Mouse (Mus musculus) stomach, embryonic 14.5 days (tissue): ENCODE data around the gene Gfpt2. TPM values are rescaled to one million over a fixed set of nuclear protein-coding genes. Genes with fewer than 3 reads are reported as not detected.

Experiments
- ATAC-seq: fragments of 200-750 bp; cut with Nextera tagmentation; 2 replicates; pipeline ENCODE4 v1.8.0; 2017; ENCODE audit warnings: low read depth, moderate TSS enrichment; ENCODE audit not compliant: insufficient number of reproducible peaks, insufficient read depth, low FRiP score
- H3K27ac ChIP-seq: fragments of 300-500 bp; sonication (generic); 2 replicates; pipeline ENCODE4 v1.5.1; 2014; ENCODE audit warnings: mild to moderate bottlenecking, low read length, moderate library complexity, mixed read lengths
- H3K27me3 ChIP-seq: fragments of 300-500 bp; sonication (generic); 2 replicates; pipeline ENCODE4 v1.6.1; 2014; ENCODE audit warnings: low read length, control low read depth, mixed read lengths; ENCODE audit not compliant: control insufficient read depth, insufficient read depth
- H3K36me3 ChIP-seq: fragments of 300-500 bp; sonication (generic); 2 replicates; pipeline ENCODE4 v1.6.1; 2014; ENCODE audit warnings: mild to moderate bottlenecking, control low read depth, low read length, moderate library complexity, mixed read lengths; ENCODE audit not compliant: control insufficient read depth, insufficient read depth
- H3K4me1 ChIP-seq: fragments of 300-500 bp; sonication (generic); 2 replicates; pipeline ENCODE4 v1.6.1; 2014; ENCODE audit warnings: low read length, control low read depth, mixed read lengths; ENCODE audit not compliant: control insufficient read depth, insufficient read depth
- H3K4me2 ChIP-seq: fragments of 300-500 bp; sonication (generic); replicated peaks from 2 replicates; pipeline ENCODE4 v1.6.1; 2014; ENCODE audit warnings: low read depth, low read length, control low read depth
- H3K4me3 ChIP-seq: fragments of 300-500 bp; sonication (generic); 2 replicates; pipeline ENCODE4 v1.5.1; 2014; ENCODE audit warnings: low read depth, low read length, control low read depth
- H3K9ac ChIP-seq: fragments of 300-500 bp; sonication (generic); replicated peaks from 2 replicates; pipeline ENCODE4 v1.6.1; 2014; ENCODE audit warnings: low read depth, mild to moderate bottlenecking, control low read depth, low read length, moderate library complexity, mixed read lengths
- H3K9me3 ChIP-seq: fragments of 300-500 bp; sonication (generic); 2 replicates; pipeline ENCODE4 v1.6.1; 2016; ENCODE audit warnings: low read depth, low read length, control low read depth; ENCODE audit not compliant: control insufficient read depth
- WGBS: fragments of 180-500 bp; shearing (Covaris S2); extraction: QIAGEN DNeasy Blood & Tissue Kit; methylation state at CpG from one replicate; pipeline ENCODE4 v1.1.7; 2014; 5-methylcytosine and 5-hydroxymethylcytosine counted together
- polyA plus RNA-seq: library from polyadenylated mRNA; unstranded; fragments of >200 nt; fragmentation: Nextera tagmentation; extraction: Ambion mirVana; gene quantifications from 2 replicates; pipeline ENCODE4 v1.2.1, GENCODE M21; 2014

The Gfpt2 gene
- polyA plus RNA-seq, 1 experiment from 2014 or later = 10.5 TPM

GRCm38 (mm10) chr11:49821546-49821945 lies 27.6 kb downstream of the Gfpt2 start:
- Histone ChIP-seq H3K9ac (no peak overlapping the region), H3K27ac (no peak overlapping the region), H3K9me3 (no peaks in the 10 kb centered on the region), H3K4me1 (no peaks in the 10 kb centered on the region), H3K4me3 (no peak overlapping the region), H3K36me3 (no peaks in the 10 kb centered on the region; the same call in 1 of the 2 replicates), H3K27me3 (no peaks in the 10 kb centered on the region), H3K4me2 (no peak overlapping the region)
- ATAC-seq = no peak
- 78% methylated on average over 2 of the region's 2 CpGs for WGBS

GRCm38 (mm10) chr11:49822337-49822736 lies 28.4 kb downstream of the Gfpt2 start:
- Histone ChIP-seq H3K9me3 (no peaks in the 10 kb centered on the region), H3K27ac (no peak overlapping the region), H3K4me2 (no peak overlapping the region), H3K27me3 (no peaks in the 10 kb centered on the region), H3K9ac (no peak overlapping the region), H3K4me1 (no peaks in the 10 kb centered on the region), H3K4me3 (no peak overlapping the region), H3K36me3 (no peaks in the 10 kb centered on the region; the same call in 1 of the 2 replicates)
- whole genome bisulfite sequencing = 84% methylated on average over 2 of the region's 2 CpGs
- no peak for ATAC-seq

GRCm38 (mm10) chr11:49824896-49825295 lies 30.9 kb downstream of the Gfpt2 start:
- WGBS = 53% methylated on average over 2 of the region's 2 CpGs
- H3K36me3 ChIP-seq = no peaks in the 10 kb centered on the region
- no peak for ATAC-seq

GRCm38 (mm10) chr11:49827243-49827642 lies 33.3 kb downstream of the Gfpt2 start:
- WGBS = 28% methylated on average over 6 of the region's 6 CpGs
- Histone ChIP-seq H3K27me3 (no peaks in the 10 kb centered on the region), H3K9ac (no peak overlapping the region), H3K4me3 (no peak overlapping the region), H3K27ac (no peak overlapping the region), H3K36me3 (no peaks in the 10 kb centered on the region), H3K4me2 (no peak overlapping the region), H3K4me1 (0 out of 2 replicates have a peak, but pooled peaks cover 5% of the 10 kb centered on the region), H3K9me3 (no peaks in the 10 kb centered on the region)
- ATAC-seq = no peak

More at GRCm38 (mm10) chr11:49824896-49825295, 30.9 kb downstream of the Gfpt2 start:
- H3K4me2 ChIP-seq = no peak overlapping the region
- H3K9ac ChIP-seq = no peak overlapping the region
- no peaks in the 10 kb centered on the region for H3K27me3 ChIP-seq
- H3K27ac ChIP-seq = no peak overlapping the region
- H3K4me1 ChIP-seq = 0 out of 2 replicates have a peak, but pooled peaks cover 4% of the 10 kb centered on the region
- no peak overlapping the region for H3K4me3 ChIP-seq
- no peaks in the 10 kb centered on the region for H3K9me3 ChIP-seq

- Histone ChIP-seq H3K9me3 (no peaks in the 10 kb centered on the region), H3K4me3 (no peak overlapping the region), H3K36me3 (no peaks in the 10 kb centered on the region), H3K4me1 (0 out of 2 replicates have a peak, but pooled peaks cover 5% of the 10 kb centered on the region), H3K27ac (peak overlapping the region; percentile 76), H3K27me3 (no peaks in the 10 kb centered on the region), H3K9ac (no peak overlapping the region), H3K4me2 (0 out of 2 replicates have a peak overlapping the region, but pooled peaks have one; percentile 2)
- 36% methylated on average over 7 of the region's 7 CpGs for WGBS
- peak; percentile 24; the same call in 1 of the 2 replicates for ATAC-seq
Measured at GRCm38 (mm10) chr11:49829176-49829745, 35.3 kb downstream of the Gfpt2 start.

GRCm38 (mm10) chr11:49831980-49832379 lies 38.0 kb downstream of the Gfpt2 start:
- 81% methylated on average over 12 of the region's 12 CpGs for WGBS
- Histone ChIP-seq H3K9ac (no peak overlapping the region), H3K4me3 (no peak overlapping the region), H3K27me3 (no peaks in the 10 kb centered on the region), H3K9me3 (no peaks in the 10 kb centered on the region), H3K4me2 (no peak overlapping the region), H3K36me3 (no peaks in the 10 kb centered on the region), H3K27ac (no peak overlapping the region), H3K4me1 (0 out of 2 replicates have a peak, but pooled peaks cover 5% of the 10 kb centered on the region)
- ATAC-seq = no peak

GRCm38 (mm10) chr11:49832962-49833361 lies 39.0 kb downstream of the Gfpt2 start:
- no peaks in the 10 kb centered on the region for H3K9me3 ChIP-seq
- H3K27ac ChIP-seq = no peak overlapping the region
- no peak for ATAC-seq
- no peak overlapping the region for H3K4me3 ChIP-seq
- H3K36me3 ChIP-seq = no peaks in the 10 kb centered on the region
- H3K4me1 ChIP-seq = 0 out of 2 replicates have a peak, but pooled peaks cover 5% of the 10 kb centered on the region
- no peak overlapping the region for H3K4me2 ChIP-seq
- no peak overlapping the region for H3K9ac ChIP-seq
- 78% methylated on average over 5 of the region's 5 CpGs for WGBS
- H3K27me3 ChIP-seq = no peaks in the 10 kb centered on the region

- Histone ChIP-seq H3K4me2 (no peak overlapping the region), H3K27me3 (no peaks in the 10 kb centered on the region), H3K4me3 (no peak overlapping the region), H3K36me3 (no peaks in the 10 kb centered on the region), H3K27ac (no peak overlapping the region), H3K9ac (no peak overlapping the region), H3K9me3 (no peaks in the 10 kb centered on the region), H3K4me1 (0 out of 2 replicates have a peak, but pooled peaks cover 5% of the 10 kb centered on the region)
- WGBS = 87% methylated on average over 6 of the region's 6 CpGs
- no peak for ATAC-seq
Measured at GRCm38 (mm10) chr11:49834248-49834647, 40.3 kb downstream of the Gfpt2 start.
